Mouse (Mus musculus) limb, embryonic 14.5 days (tissue): ENCODE results near the gene Nufip2. TPM values are rescaled to one million over a fixed set of nuclear protein-coding genes. Genes with fewer than 3 reads are reported as not detected.

Source experiments
- ATAC-seq: fragments of 200-750 bp; cut with Nextera tagmentation; 2 replicates; pipeline ENCODE4 v1.8.0; 2017; ENCODE audit warnings: low read depth, moderate number of reproducible peaks, moderate TSS enrichment; ENCODE audit not compliant: low FRiP score
- DNase-seq: peaks from one replicate; pipeline ENCODE4 v3.0.0-alpha.2; 2015; ENCODE audit warnings: low spot score
- H3K27ac ChIP-seq: fragments of 300-500 bp; sonication (generic); replicated peaks from 2 replicates; pipeline ENCODE4 v1.5.1; 2014; ENCODE audit warnings: low read depth, mild to moderate bottlenecking, low read length, moderate library complexity, mixed read lengths
- H3K27me3 ChIP-seq: fragments of 300-500 bp; sonication (generic); 2 replicates; pipeline ENCODE4 v1.6.1; 2014; ENCODE audit warnings: low read length, mixed read lengths; ENCODE audit not compliant: control insufficient read depth, insufficient read depth
- H3K36me3 ChIP-seq: fragments of 300-500 bp; sonication (generic); 2 replicates; pipeline ENCODE4 v1.6.1; 2014; ENCODE audit warnings: mild to moderate bottlenecking, low read length, moderate library complexity, mixed read lengths; ENCODE audit not compliant: control insufficient read depth, insufficient read depth
- H3K4me1 ChIP-seq: fragments of 300-500 bp; sonication (generic); 2 replicates; pipeline ENCODE4 v1.6.1; 2014; ENCODE audit warnings: antibody characterized with exemption, low read length, mixed read lengths; ENCODE audit not compliant: control insufficient read depth, insufficient read depth
- H3K4me2 ChIP-seq: fragments of 300-500 bp; sonication (generic); replicated peaks from 2 replicates; pipeline ENCODE4 v1.6.1; 2014; ENCODE audit warnings: low read depth, mild to moderate bottlenecking, low read length, moderate library complexity; ENCODE audit not compliant: severe bottlenecking
- H3K4me3 ChIP-seq: fragments of 300-500 bp; sonication (generic); replicated peaks from 2 replicates; pipeline ENCODE4 v1.5.1; 2014; ENCODE audit warnings: low read length
- H3K9ac ChIP-seq: fragments of 300-500 bp; sonication (generic); 2 replicates; pipeline ENCODE4 v1.6.1; 2014; ENCODE audit warnings: mild to moderate bottlenecking, low read depth, low read length, moderate library complexity; ENCODE audit not compliant: severe bottlenecking
- H3K9me3 ChIP-seq: fragments of 300-500 bp; sonication (generic); 2 replicates; pipeline ENCODE4 v1.6.1; 2016; ENCODE audit warnings: low read length; ENCODE audit not compliant: control insufficient read depth
- POLR2A ChIP-seq: fragments of 200-500 bp; IDR thresholded peaks from 2 replicates; pipeline ENCODE4 v1.8.0; 2012; ENCODE audit warnings: inconsistent platforms, mild to moderate bottlenecking, moderate library complexity, borderline replicate concordance; ENCODE audit not compliant: insufficient read depth, insufficient read length; ENCODE audit errors: extremely low read depth
- WGBS: fragments of 180-500 bp; shearing (Covaris S2); extraction: QIAGEN DNeasy Blood & Tissue Kit; methylation state at CpG from one replicate; pipeline ENCODE4 v1.1.7; 2014; 5-methylcytosine and 5-hydroxymethylcytosine counted together
- polyA plus RNA-seq, 2 experiments: library from polyadenylated mRNA; depleted of rRNA in 1 of 2; stranded (reverse) in 1 of 2; unstranded in 1 of 2; fragments of >200 nt; fragmentation: Nextera tagmentation in 1 of 2; extraction: Ambion mirVana in 1 of 2; gene quantifications; 2 replicates each; pipeline versions ENCODE4 v1.2.1 to v1.2.3; 2012 to 2014

The Nufip2 gene
- polyA plus RNA-seq, 2 experiments: 5.8 to 21.3 TPM

DNA sequence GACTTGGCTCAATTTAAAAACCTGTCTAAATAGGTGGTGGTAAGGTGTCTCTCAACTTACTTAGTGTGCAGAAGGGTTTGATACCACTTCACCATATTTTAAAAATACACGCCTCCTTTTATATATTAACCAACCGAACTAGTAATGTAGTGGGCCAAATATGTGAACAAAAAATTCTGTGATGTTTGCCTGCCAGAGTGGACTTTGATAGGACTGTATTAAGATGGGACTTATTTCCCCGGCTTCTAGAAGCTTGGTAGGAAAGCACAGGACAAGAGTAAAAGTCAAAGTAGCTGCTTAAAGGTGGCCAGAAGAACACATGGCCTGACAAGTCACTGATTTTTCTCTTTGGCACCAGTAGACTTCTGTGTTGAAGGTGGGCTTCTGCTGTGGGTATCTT lies 27.8 kb downstream of the Nufip2 start:
- no peak for ATAC-seq
- H3K36me3 ChIP-seq: peaks cover 23% of the 10 kb centered on the region

DNA sequence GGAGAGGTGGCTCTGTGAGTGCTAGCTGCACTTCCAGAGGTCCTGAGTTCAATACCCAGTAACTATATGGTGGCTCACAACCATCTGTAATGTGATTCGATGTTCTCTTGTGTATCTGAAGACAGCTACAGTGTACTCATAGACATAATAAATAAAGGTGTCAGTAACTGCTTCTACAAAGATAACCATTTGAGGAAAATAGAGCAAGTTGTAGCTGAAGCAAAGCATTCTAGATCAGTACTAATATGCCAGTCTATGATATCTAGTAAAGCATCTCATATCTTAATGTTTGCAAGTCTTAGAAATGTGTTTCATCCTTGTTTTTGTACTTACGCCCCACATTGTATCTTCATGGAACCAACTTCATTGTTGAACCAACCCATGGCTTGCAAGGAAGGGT lies 33.1 kb downstream of the Nufip2 start:
- H3K27me3 ChIP-seq: no peaks in the 10 kb centered on the region
- peaks cover 9% of the 10 kb centered on the region; the same call in 1 of the 2 replicates for H3K36me3 ChIP-seq
- no peak overlapping the region for H3K4me3 ChIP-seq
- WGBS: 93% methylated on average over 2 of the region's 2 CpGs
- ATAC-seq (no peak), DNase-seq (no peak)
- H3K9ac ChIP-seq: no peak overlapping the region
- no peaks in the 10 kb centered on the region for H3K9me3 ChIP-seq
- H3K4me2 ChIP-seq: no peak overlapping the region
- no peak overlapping the region for H3K27ac ChIP-seq
- H3K4me1 ChIP-seq: no peaks in the 10 kb centered on the region
- TF ChIP-seq POLR2A: no peak

More for the DNA sequence above, 27.8 kb downstream of the Nufip2 start:
- WGBS: 98% methylated on average over 3 of the region's 3 CpGs
- Histone ChIP-seq H3K9me3 (no peaks in the 10 kb centered on the region), H3K9ac (no peak overlapping the region), H3K4me2 (no peak overlapping the region), H3K4me3 (no peak overlapping the region), H3K27ac (no peak overlapping the region), H3K4me1 (no peaks in the 10 kb centered on the region), H3K27me3 (no peaks in the 10 kb centered on the region)
- TF ChIP-seq POLR2A: no peak
- no peak for DNase-seq

DNA sequence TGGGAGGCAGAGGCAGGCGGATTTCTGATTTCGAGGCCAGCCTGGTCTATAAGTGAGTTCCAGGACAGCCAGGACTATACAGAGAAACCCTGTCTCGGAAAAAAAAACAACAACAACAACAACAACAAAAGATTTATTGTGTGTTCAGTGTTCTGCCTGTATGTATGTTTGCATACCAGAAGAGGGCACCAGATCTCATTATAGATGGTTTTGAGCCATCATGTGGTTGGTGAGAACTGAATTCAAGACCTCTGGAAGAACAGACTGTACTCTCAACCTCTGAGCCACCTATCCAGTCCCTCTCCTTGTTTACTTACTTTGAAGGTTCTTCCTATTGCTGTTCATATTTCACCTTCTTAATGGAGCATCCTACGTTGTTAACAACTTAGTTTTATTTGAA lies 35.4 kb downstream of the Nufip2 start:
- ATAC-seq (no peak), DNase-seq (no peak)
- Histone ChIP-seq H3K4me3 (no peak overlapping the region), H3K9ac (no peak overlapping the region), H3K36me3 (0 out of 2 replicates have a peak, but pooled peaks cover 5% of the 10 kb centered on the region), H3K27me3 (no peaks in the 10 kb centered on the region), H3K4me1 (no peaks in the 10 kb centered on the region), H3K9me3 (no peaks in the 10 kb centered on the region), H3K4me2 (no peak overlapping the region), H3K27ac (no peak overlapping the region)
- no peak for TF ChIP-seq POLR2A
- WGBS: 91% methylated on average over 4 of the region's 4 CpGs

DNA sequence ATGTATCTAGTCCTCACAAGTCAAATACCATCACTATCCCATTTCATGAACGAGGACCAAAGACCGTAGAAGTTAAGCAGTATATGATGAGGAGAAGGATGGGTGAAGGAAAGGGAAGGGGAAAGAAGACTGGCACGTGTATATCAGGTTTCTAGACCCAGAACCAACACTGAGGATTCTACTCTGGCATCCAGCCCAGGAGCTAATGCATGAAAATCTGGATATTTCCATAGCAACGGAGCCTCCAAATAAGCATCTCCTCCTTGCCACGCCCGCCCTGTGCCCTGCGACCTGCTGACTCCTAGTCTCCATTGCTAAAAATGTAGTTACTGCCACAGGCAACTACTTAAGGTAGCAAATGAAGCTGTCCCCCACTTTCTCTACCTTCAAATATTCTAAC lies 38.8 kb downstream of the Nufip2 start:
- no peak for TF ChIP-seq POLR2A
- no peak for DNase-seq
- Histone ChIP-seq H3K36me3 (no peaks in the 10 kb centered on the region), H3K9me3 (no peaks in the 10 kb centered on the region), H3K9ac (no peak overlapping the region), H3K27ac (no peak overlapping the region), H3K27me3 (no peaks in the 10 kb centered on the region), H3K4me1 (no peaks in the 10 kb centered on the region), H3K4me2 (no peak overlapping the region), H3K4me3 (no peak overlapping the region)
- no peak for ATAC-seq
- 80% methylated on average over 7 of the region's 7 CpGs for WGBS

DNA sequence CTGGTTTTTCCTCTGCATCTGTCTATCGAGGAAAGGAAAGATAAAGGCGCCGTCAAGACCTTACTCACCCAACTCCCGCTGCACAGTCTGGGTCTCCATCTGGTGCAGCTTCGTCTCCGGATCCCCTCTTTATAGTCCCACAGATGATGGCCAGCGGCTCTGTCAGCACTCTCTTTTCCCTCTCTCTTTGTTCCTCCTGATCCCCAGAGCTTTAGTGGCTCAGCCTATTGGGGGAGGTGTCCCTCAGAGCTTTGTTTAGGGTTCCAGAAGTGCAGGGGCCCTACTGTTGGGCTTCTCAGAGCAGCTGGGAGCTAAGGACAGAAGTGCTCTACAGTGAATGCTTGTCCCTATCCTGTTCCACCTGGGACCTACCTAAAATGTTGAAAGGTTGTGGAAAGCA lies 39.2 kb downstream of the Nufip2 start, which contains the start of gene Cryba1:
Gene Cryba1, minus strand, starts transcription at position 101 of the 400 bp plus-strand sequence.
- no peaks in the 10 kb centered on the region for H3K36me3 ChIP-seq
- no peak for TF ChIP-seq POLR2A
- DNase-seq (no peak), ATAC-seq (no peak)
- 59% methylated on average over 7 of the region's 7 CpGs for WGBS
- H3K4me1 ChIP-seq: no peaks in the 10 kb centered on the region
- H3K9ac ChIP-seq: no peak within 1 kb of the TSS
- H3K4me2 ChIP-seq: no peak within 1 kb of the TSS
- H3K9me3 ChIP-seq: no peaks in the 10 kb centered on the region
- H3K27ac ChIP-seq: no peak within 1 kb of the TSS
- H3K27me3 ChIP-seq: no peaks in the 10 kb centered on the region
- no peak within 1 kb of the TSS for H3K4me3 ChIP-seq

DNA sequence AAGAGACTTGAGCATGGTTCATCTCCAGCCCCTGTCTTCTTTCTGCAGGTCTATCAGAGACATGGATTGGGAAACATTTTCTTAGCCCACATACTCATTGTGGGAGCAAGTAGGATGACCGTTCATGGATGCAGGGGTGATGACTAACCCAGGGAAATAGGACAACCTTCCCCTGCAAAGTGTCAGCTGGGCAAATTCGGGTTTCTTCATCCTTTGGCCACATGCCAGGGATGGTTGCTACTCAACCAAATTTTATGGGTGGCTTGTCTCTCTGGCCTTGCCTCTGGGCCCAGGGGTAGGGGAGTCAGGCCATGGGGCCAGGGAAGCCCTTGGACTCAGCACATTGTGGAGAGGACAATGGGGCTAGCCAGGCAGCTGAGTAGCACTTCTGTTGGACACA lies 42.6 kb downstream of the Nufip2 start:
- no peak overlapping the region for H3K4me2 ChIP-seq
- WGBS: 68% methylated on average over 2 of the region's 2 CpGs
- DNase-seq (no peak), ATAC-seq (no peak)
- no peaks in the 10 kb centered on the region for H3K9me3 ChIP-seq
- H3K4me3 ChIP-seq: no peak overlapping the region
- no peaks in the 10 kb centered on the region for H3K36me3 ChIP-seq
- H3K4me1 ChIP-seq: no peaks in the 10 kb centered on the region
- H3K27me3 ChIP-seq: no peaks in the 10 kb centered on the region
- H3K9ac ChIP-seq: no peak overlapping the region
- no peak overlapping the region for H3K27ac ChIP-seq
- no peak for TF ChIP-seq POLR2A
